Mouse (Mus musculus): Measurements from ENCODE around the gene Fam122b.
"Not testable (repeated sequence)": the region's sequence is repeated elsewhere in the genome, so short reads cannot be mapped to it uniquely, and the experiment has no call there.

Gene Fam122b

GRCm38 (mm10) chrX:53269289-53270062 lies at the start of gene Fam122b:
TSS of gene Fam122b (minus strand) at chrX:53269805.
- DNase-seq (ENCODE audit: low read depth): peak; percentile 66

GRCm38 (mm10) chrX:53287924-53288323 lies 18.3 kb upstream of the Fam122b start:
- no peak for DNase-seq (ENCODE audit: low read depth)

- no peak for DNase-seq (ENCODE audit: low read depth)
Measured at GRCm38 (mm10) chrX:53273124-53273523, 3.5 kb upstream of the Fam122b start, which contains the start of gene Fam122c. TSS of gene Fam122c (plus strand) at chrX:53273424.

GRCm38 (mm10) chrX:53271628-53272027 lies 2.0 kb upstream of the Fam122b start:
- DNase-seq (ENCODE audit: low read depth): not testable (repeated sequence)

- DNase-seq (ENCODE audit: low read depth): no peak
Measured at GRCm38 (mm10) chrX:53270063-53270432, 443 bp upstream of the Fam122b start.

- peak; percentile 14 for DNase-seq (ENCODE audit: low read depth)
Measured at GRCm38 (mm10) chrX:53268856-53269255, 749 bp downstream of the Fam122b start.

GRCm38 (mm10) chrX:53266186-53266585 lies 3.4 kb downstream of the Fam122b start:
- DNase-seq (ENCODE audit: low read depth): no peak

- no peak for DNase-seq (ENCODE audit: low read depth)
Measured at GRCm38 (mm10) chrX:53255195-53255594, 14.4 kb downstream of the Fam122b start.

- DNase-seq (ENCODE audit: low read depth): no peak
Measured at GRCm38 (mm10) chrX:53240011-53240410, 29.6 kb downstream of the Fam122b start, which contains the start of gene Plac1. TSS of gene Plac1 (minus strand) at chrX:53240111.

- DNase-seq (ENCODE audit: low read depth): no peak
Measured at GRCm38 (mm10) chrX:53237971-53238370, 31.6 kb downstream of the Fam122b start.

GRCm38 (mm10) chrX:53236404-53236803 lies 33.2 kb downstream of the Fam122b start:
- no peak for DNase-seq (ENCODE audit: low read depth)

GRCm38 (mm10) chrX:53233689-53234088 lies 35.9 kb downstream of the Fam122b start:
- peak; percentile 29 for DNase-seq (ENCODE audit: low read depth)

GRCm38 (mm10) chrX:53231965-53232364 lies 37.6 kb downstream of the Fam122b start:
- DNase-seq (ENCODE audit: low read depth): no peak

- no peak for DNase-seq (ENCODE audit: low read depth)
Measured at GRCm38 (mm10) chrX:53224353-53224944, 45.2 kb downstream of the Fam122b start.

- no peak for DNase-seq (ENCODE audit: low read depth)
Measured at GRCm38 (mm10) chrX:53220855-53221254, 48.8 kb downstream of the Fam122b start.

GRCm38 (mm10) chrX:53214557-53215229 lies 54.9 kb downstream of the Fam122b start:
- no peak for DNase-seq (ENCODE audit: low read depth)

GRCm38 (mm10) chrX:53213838-53214237 lies 55.8 kb downstream of the Fam122b start:
- no peak for DNase-seq (ENCODE audit: low read depth)

- DNase-seq (ENCODE audit: low read depth): no peak
Measured at GRCm38 (mm10) chrX:53212485-53212884, 57.1 kb downstream of the Fam122b start.

GRCm38 (mm10) chrX:53211756-53212483 lies 57.7 kb downstream of the Fam122b start:
- peak; percentile 45 for DNase-seq (ENCODE audit: low read depth)

GRCm38 (mm10) chrX:53209431-53209830 lies 60.2 kb downstream of the Fam122b start:
- DNase-seq (ENCODE audit: low read depth): no peak

- DNase-seq (ENCODE audit: low read depth): no peak
Measured at GRCm38 (mm10) chrX:53204690-53205311, 64.8 kb downstream of the Fam122b start.

GRCm38 (mm10) chrX:53201616-53202015 lies 68.0 kb downstream of the Fam122b start:
- no peak for DNase-seq (ENCODE audit: low read depth)

All from fibroblast of lung, adult 2 months (primary cell).